Mouse (Mus musculus) left cerebral cortex, postnatal 36 days (tissue): Measurements from ENCODE around the gene Hnrnph2. TPM values are rescaled to one million over a fixed set of nuclear protein-coding genes. Genes with fewer than 3 reads are reported as not detected.

Experiments
- DNase-seq, 2 experiments: peaks; one replicate each; pipeline ENCODE4 v3.0.0; 2021 to 2022; ENCODE audit warnings: low spot score in 2 of 2, mixed read lengths in 1 of 2
- intact Hi-C: fragments of 180-260 bp; cut with DNase I; formaldehyde crosslinking; loops from one replicate; pipeline ENCODE4 v1.15.1; 2025
- total RNA-seq, 2 experiments: library from RNA; stranded (reverse); gene quantifications; 2 replicates each; pipeline ENCODE4 v1.2.3; 2021

Hnrnph2 gene
- total RNA-seq: 100 to 1,000 TPM; 154 to 156 TPM

- DNase-seq: peak; percentile 86 to 87
- intact Hi-C loops: loop anchor here (2.0 kb wide), 1 partner anchor 16 kb away; the partner anchor contains the start of gene Rpl36a
Observed at GRCm38 (mm10) chrX:134600659-134601379, at the start of gene Hnrnph2, which contains the start of gene Gla. TSS of gene Hnrnph2 (plus strand) at chrX:134601179. TSS of gene Gla (minus strand) at chrX:134601125.

- intact Hi-C loops: loop anchor here (5.0 kb wide), 1 partner anchor 34 kb away; the partner anchor contains the start of gene Rpl36a
- DNase-seq: no peak
Observed at GRCm38 (mm10) chrX:134553326-134553725, 47.7 kb upstream of the Hnrnph2 start.

GRCm38 (mm10) chrX:134554425-134554824 lies 46.6 kb upstream of the Hnrnph2 start:
- DNase-seq: no peak
- intact Hi-C loops: loop anchor here (5.0 kb wide), 1 partner anchor 33 kb away; the partner anchor contains the start of gene Rpl36a

- intact Hi-C loops: no loop called here
- no peak for DNase-seq
Observed at GRCm38 (mm10) chrX:134564326-134564725, 36.7 kb upstream of the Hnrnph2 start.

- DNase-seq: no peak
- intact Hi-C loops: no loop called here
Observed at GRCm38 (mm10) chrX:134566536-134567222, 34.3 kb upstream of the Hnrnph2 start.

- intact Hi-C loops: no loop called here
- DNase-seq: no peak
Observed at GRCm38 (mm10) chrX:134577896-134578295, 23.1 kb upstream of the Hnrnph2 start.

GRCm38 (mm10) chrX:134580528-134581305 lies 20.3 kb upstream of the Hnrnph2 start:
- DNase-seq: no peak
- intact Hi-C loops: no loop called here

- no peak for DNase-seq
- intact Hi-C loops: no loop called here
Observed at GRCm38 (mm10) chrX:134582270-134582669, 18.7 kb upstream of the Hnrnph2 start.

- intact Hi-C loops: no loop called here
- no peak for DNase-seq
Observed at GRCm38 (mm10) chrX:134582888-134583669, 17.9 kb upstream of the Hnrnph2 start, which contains the start of gene Btk. TSS of gene Btk (minus strand) at chrX:134583570.

GRCm38 (mm10) chrX:134585103-134586002 lies 15.6 kb upstream of the Hnrnph2 start, which contains the start of gene Rpl36a:
TSS of gene Rpl36a (plus strand) at chrX:134585654.
- peak; percentile 82 to 89 for DNase-seq
- intact Hi-C loops: loop anchor here (2.0 to 5.0 kb wide), 2 partner anchors 15 to 33 kb away; partner anchors contain the start of genes Gla and Hnrnph2

- DNase-seq: no peak
- intact Hi-C loops: loop anchor here (5.0 kb wide), 1 partner anchor 34 kb away; no protein-coding TSS in a partner anchor
Observed at GRCm38 (mm10) chrX:134586447-134586846, 14.5 kb upstream of the Hnrnph2 start.

GRCm38 (mm10) chrX:134588261-134588660 lies 12.7 kb upstream of the Hnrnph2 start:
- intact Hi-C loops: loop anchor here (5.0 kb wide), 1 partner anchor 36 kb away; no protein-coding TSS in a partner anchor
- no peak for DNase-seq

- intact Hi-C loops: loop anchor here (5.0 kb wide), 1 partner anchor 37 kb away; no protein-coding TSS in a partner anchor
Observed at GRCm38 (mm10) chrX:134588997-134589396, 12.0 kb upstream of the Hnrnph2 start.

GRCm38 (mm10) chrX:134589836-134590235 lies 11.1 kb upstream of the Hnrnph2 start:
- intact Hi-C loops: loop anchor here (5.0 kb wide), 1 partner anchor 38 kb away; no protein-coding TSS in a partner anchor
- no peak for DNase-seq

More at GRCm38 (mm10) chrX:134588997-134589396, 12.0 kb upstream of the Hnrnph2 start:
- no peak for DNase-seq

- no peak for DNase-seq
- intact Hi-C loops: loop anchor here (2.0 kb wide), 1 partner anchor 15 kb away; the partner anchor contains the start of gene Rpl36a
Observed at GRCm38 (mm10) chrX:134599922-134600565, 935 bp upstream of the Hnrnph2 start.

- no peak for DNase-seq
- intact Hi-C loops: loop anchor here (2.0 kb wide), 1 partner anchor 17 kb away; the partner anchor contains the start of gene Rpl36a
Observed at GRCm38 (mm10) chrX:134601380-134602120, 571 bp downstream of the Hnrnph2 start.
